Mouse (Mus musculus): ENCODE results near the gene Gtf2h2.

The Gtf2h2 gene

DNA sequence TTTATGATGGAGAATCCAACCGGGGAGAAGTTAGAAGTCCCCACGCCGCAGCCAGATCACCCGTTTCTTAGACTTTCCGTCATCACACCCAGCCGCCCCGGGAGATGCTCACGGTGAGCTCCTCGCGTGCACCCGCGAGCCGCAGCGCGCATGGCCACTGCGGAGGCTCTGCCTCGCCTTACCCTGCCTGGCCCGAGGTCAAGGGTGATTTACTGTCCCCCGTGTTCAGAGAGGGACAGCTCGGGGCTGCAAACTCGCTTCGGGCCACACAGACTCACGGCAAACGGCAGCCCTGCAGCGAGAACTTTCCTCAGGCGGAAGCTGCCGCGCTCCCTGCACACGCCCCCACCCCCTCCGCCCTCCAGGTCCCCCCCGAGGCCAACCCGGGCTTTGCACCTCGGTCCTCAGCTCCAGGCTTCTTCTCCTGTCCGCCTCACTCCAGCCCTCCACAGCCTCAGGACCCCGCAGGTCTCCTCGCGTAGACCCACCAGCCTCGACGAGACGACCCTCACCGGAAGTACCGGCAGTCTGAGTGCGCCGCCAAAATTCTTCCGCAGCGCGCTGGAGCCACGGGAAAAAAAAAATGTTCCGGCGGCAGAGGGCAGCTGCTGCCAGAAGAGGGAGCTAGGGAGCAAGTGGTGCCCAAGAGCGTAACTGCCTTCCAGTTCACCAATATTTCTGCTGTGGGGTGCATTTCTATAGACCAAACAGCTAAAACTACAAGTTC is at the start of gene Gtf2h2:
Gene Gtf2h2, minus strand, starts transcription at position 519 of the 727 bp plus-strand sequence.
- TF ChIP-seq GATA4 (IDR thresholded peaks at IDR 0.05; ENCODE audit: insufficient replicate concordance, low read length): no peak; the same call in 1 of the 2 replicates

DNA sequence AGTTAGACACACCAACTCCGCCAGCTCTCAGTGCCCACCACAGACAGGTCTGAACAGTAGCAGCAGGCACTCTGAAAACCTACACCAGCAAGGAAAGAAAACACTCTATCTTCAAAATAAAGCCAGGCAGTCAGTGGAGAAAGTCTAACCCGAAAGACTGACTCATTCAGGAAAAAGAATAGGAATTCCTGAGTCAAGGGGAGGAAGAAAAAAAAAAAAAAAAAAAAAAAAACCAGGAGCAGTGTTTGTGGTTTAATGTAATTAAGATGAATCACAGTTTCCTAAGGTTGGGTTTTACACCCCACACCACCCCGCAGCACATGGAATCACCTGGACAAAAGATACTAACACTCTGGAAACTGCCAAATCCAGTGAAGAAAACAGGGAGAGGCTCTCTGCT is 43.8 kb upstream of the Gtf2h2 start:
- no peak for TF ChIP-seq GATA4 (IDR thresholded peaks at IDR 0.05; ENCODE audit: insufficient replicate concordance, low read length)

DNA sequence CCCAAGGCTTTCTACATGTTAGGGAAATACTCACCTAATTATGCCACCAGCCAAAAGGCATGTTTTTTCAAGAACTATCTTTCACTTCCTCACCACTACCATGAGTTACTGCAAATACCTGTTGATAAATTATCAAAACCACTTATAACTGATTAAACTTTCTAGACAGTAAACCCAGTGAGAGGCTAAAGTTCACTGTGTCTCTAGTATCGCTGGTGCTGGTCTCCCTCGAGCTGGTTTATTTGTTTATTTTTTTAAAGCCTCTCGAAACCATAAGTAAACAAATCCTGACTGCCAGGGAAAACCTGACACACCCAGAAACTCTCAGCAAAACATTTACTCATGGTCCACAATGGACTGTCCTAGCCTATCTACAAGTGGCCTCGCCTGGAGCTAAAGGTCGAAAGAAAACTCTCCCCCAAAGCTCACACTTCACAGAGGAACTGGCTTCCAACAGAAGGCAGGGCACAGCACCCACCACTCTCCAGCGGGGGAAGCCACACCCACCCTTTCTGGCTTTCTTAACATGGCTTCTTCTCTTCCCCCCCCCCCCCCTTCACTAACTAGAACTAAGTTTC is 40.5 kb upstream of the Gtf2h2 start:
- no peak for TF ChIP-seq GATA4 (IDR thresholded peaks at IDR 0.05; ENCODE audit: insufficient replicate concordance, low read length)

DNA sequence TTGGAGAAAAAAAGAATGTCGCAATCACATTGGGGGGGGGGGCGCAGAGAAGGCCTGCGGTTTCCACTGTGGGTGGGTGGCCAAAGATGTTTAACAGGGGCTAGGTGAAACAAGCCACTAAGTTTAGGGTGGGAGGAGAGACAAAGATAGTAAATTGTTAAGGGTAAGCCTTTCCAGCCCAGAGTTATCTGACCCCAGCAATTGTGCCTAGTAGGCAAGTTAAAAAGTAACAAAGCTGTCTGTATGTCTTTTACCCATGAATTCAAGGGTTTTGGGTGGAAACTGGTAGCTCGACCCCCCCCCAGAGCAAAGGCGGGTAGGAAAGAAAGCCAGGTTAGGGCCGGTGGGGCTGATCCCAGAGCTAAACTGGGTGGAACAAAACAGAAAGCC is 34.3 kb upstream of the Gtf2h2 start:
- no peak for TF ChIP-seq GATA4 (IDR thresholded peaks at IDR 0.05; ENCODE audit: insufficient replicate concordance, low read length)

DNA sequence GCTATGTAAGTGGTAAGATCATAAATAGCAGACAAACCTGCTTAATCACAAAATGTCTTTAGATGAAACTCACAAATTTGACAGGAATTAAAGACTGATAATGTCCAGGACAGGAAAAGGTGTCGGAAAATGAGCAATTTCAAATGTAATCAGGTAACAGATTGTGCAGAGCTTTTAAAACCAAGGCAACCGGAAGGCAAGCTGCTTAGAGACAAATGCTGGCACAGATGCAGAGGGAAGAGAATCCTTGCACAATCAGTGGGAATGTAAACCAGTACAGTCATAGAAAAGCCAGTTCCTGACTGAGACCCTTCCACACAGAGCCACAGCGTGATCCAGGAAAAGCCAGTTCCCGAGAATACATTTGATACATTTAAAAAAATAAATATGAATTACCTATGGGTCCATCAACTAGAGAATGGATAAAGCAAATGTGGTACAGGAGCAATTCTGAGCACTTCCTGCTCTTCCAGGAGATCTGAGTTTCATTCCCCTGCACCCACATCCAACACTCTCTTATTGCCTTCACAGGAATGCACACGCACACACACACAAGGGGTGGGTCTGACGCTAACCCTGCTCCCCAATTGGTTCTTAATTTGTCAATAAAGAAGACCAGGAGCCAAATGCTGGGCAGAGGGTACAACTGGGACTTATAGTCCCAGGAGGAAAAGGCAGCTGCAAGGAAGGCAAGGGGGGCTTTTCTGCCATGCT is 33.7 kb upstream of the Gtf2h2 start:
- no peak for TF ChIP-seq GATA4 (IDR thresholded peaks at IDR 0.05; ENCODE audit: insufficient replicate concordance, low read length)

DNA sequence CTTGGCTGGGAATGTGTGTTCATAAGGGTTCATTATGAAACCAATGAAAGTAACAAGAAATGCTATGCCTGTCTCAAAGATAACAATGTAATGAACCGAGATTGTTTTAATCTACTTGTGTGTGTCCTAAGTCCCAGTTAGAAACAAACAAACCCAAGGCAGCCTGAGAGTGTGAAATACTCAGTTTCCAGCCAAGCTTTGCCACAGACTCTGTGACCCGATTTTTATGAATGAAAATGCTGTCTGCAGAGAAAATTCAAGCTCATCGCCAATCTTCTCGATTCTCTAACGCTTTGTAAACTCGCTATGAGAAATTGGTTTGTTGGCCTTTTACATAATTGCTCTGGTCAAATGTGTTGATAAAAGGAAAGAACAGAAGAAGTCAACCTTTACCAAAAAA is 32.5 kb upstream of the Gtf2h2 start:
- no peak for TF ChIP-seq GATA4 (IDR thresholded peaks at IDR 0.05; ENCODE audit: insufficient replicate concordance, low read length)

DNA sequence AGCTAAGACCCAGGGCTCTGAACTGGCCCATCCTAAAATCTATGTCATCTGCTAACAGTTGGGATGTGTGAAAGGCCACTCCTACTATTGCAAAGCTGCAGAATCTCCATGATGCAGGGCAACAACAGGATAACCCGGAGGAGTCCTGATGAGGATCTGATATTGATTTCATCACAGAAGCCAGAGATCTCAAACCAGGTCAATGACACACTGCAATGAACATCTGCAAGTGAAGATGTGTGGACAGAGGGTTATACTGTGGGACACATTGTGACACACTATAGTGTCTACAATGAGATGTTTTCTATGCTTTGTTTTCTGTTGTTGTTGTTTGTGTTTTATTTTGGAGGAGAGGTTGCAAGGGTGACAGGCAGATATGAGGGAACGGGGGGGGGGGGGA is 31.3 kb upstream of the Gtf2h2 start:
- TF ChIP-seq GATA4 (IDR thresholded peaks at IDR 0.05; ENCODE audit: insufficient replicate concordance, low read length): no peak

DNA sequence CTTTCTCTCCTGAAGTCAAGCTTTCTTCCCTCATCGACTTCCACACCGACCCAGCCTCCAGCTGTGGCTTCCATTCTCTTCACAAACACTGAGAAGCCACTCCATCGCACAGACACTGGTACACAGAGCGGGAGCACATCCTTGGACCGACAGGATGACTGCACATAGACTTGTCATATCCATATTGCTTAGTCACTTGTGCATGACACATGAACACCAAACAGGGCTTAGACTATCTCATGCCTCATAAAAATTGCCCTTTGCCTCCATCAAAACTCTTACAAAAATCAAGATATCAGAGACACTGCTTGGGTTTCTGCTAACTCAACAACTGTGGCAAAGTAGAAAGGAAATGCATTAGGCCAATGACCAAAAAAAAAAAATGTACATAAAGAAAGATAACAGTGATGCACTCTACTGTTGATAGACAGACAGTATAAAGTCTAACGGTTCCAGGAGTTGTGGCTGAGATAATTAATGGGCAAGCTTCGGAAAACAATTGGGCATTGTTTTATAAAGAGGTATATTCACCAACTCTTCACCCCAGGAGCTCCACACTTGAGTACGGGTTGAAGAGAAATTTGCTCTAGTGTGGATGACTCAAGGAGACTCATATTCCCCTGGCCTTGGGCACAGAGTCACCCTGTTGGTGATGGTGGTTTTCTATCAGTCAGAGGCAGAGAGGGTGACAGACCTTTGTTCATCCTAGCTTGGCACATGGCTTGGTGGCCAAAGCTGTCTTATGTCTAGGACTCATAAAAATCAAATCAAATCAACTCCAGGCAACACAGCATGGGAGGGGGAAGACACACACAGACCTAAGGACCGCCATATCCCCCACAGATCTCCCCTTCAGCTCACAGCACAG is 29.6 kb upstream of the Gtf2h2 start:
- TF ChIP-seq GATA4 (IDR thresholded peaks at IDR 0.05; ENCODE audit: insufficient replicate concordance, low read length): no peak

DNA sequence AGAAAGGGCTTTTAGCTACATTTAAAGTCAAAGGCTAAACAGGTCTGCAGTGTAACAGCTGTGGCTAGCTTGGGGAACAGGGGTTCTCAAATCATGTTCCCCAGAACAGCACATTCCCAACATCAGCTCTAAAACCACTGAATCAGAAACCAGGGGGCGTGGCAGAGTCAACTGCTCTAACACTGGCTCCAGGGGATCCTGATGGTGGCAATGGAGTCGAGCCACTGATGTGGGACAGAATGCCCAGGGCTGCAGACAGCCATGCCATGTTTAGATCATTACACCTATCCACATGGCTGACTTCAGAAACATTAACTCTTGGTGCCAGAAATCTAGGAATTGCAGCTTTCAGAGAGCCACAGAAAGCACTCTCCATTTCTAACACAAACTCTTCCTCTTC is 26.8 kb upstream of the Gtf2h2 start:
- no peak for TF ChIP-seq GATA4 (IDR thresholded peaks at IDR 0.05; ENCODE audit: insufficient replicate concordance, low read length)

DNA sequence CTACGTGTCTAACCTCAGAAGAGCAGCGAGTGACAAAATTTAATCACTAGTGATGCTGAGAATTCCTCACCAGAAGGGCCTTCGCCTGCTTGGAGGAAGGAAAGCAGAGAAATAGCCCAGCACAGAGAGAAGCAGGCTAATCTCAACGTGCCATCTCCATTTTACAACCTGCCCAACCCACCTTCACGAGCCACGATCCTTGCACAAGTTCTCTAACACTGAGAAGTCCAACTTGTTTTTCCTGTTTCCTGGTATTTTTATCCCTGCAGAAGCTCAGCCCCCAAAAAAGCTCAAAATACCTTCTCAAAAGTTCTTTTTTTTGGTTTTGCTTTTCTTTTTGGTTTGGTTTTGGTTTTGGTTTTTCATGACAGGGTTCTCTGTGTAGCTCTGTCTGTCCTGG is 25.8 kb upstream of the Gtf2h2 start:
- no peak for TF ChIP-seq GATA4 (IDR thresholded peaks at IDR 0.05; ENCODE audit: insufficient replicate concordance, low read length)

DNA sequence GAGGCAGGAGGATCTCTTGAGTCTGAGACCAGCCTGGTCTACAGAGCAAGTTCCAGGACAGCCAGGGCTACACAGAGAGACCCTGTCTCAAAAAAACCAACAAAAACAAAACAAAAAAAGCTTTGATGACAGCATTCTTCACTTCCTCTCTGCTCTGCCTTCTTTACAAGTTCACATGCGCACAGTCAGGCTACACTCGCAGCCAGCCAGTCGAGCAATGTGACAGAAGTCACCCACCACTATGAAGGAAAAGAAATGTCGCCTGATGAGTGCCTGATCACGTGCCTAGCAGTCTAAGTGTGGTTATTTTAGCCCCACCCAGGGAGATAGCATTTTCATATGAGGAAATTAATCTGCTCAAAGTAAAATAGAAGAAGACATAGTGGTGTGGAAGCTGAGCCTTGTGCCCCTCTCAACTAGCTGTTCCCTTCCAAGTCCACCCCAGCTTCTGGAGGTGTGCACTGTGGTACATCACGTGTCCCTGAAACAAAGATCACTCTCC is 25.3 kb upstream of the Gtf2h2 start:
- TF ChIP-seq GATA4 (IDR thresholded peaks at IDR 0.05; ENCODE audit: insufficient replicate concordance, low read length): no peak

DNA sequence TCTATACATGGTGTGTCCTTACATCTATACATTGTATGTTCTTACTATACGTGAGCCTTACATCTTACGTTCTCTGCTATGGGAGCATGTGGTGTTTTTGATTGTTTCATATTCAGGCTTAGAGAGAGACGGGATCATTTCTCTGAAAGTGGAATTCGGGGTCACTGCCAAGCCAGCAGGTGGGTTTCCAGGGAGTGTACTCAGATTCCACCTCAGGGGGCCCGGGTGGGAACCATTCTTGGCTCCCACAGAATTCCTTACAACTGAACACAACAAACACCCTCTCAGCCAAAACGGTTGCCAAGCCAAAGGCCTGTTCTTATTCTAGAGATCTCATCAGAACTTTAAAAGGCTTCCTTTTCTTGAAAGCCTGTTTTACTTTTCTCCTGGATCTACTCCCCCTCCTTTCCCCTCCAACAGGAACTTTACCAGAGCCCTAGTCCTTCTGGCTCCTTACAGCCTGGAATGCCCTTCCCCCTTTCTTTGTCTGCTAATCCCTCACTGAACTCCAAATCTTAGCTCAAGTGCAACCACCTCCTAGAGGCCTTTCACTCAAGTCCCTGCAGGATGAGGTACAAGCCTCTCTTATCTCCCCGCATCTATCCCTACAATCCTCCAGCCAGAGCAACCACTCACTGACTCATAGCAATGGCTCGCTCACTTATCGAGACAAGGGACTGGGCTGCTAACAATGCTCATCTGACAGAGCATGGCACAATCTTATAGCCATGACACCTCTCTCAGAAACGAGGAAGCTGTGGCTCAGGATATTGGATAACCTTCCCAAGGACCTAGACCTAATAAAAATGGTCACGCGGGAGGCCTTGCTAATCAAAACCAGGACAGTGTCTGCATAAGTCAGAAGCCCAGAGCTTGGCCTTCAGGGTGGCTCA is 24.1 kb upstream of the Gtf2h2 start:
- TF ChIP-seq GATA4 (IDR thresholded peaks at IDR 0.05; ENCODE audit: insufficient replicate concordance, low read length): no peak

DNA sequence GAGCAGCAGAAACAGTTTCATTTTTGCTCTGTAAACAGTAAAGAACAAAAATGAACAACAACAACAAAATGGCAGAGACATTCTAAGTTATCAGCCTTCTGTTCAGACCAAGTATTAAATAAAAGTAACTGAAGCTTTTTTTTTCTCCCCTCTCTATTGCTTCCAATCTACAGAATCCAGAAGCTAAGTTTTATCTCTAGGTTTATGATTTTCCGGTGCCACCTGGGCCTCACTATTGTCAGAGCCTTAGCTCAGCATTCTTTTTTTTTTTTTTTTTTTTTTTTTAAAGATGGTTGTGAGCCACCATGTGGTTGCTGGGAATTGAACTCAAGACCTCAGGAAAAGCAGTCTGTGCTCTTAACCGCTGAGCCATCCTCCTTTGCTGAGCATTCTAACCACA is 20.4 kb upstream of the Gtf2h2 start:
- TF ChIP-seq GATA4 (IDR thresholded peaks at IDR 0.05; ENCODE audit: insufficient replicate concordance, low read length): no peak

DNA sequence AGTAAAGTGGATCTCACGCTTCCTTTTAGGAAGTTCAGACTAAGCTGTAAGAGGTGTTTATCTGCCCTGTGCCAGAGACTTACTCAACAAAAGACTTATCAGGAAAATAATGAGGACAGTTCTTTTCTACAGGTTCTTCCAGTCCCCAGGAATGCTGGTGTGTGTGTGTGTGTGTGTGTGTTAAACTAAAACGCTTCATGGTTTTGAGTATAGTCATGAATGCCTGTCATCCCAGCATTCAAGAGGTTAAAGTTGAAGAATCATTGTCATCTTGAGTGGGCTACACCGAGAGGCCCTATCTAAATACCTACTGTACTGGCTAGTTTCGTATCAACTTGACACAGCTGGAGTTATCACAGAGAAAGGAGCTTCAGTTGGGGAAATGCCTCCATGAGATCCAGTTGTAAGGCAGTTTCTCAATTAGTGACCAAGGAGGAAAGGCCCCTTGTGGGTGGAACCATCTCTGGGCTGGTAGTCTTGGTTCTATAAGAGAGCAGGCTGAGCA is 19.5 kb upstream of the Gtf2h2 start:
- no peak for TF ChIP-seq GATA4 (IDR thresholded peaks at IDR 0.05; ENCODE audit: insufficient replicate concordance, low read length)

All from liver, adult (tissue).